Mouse (Mus musculus) midbrain, embryonic 11.5 days (tissue): ENCODE results near the gene Miga2. TPM values are rescaled to one million over a fixed set of nuclear protein-coding genes. Genes with fewer than 3 reads are reported as not detected.
A peak's percentile ranks its signal among the peaks of the same experiment; 100 is the strongest.

Source experiments
- ATAC-seq: fragments of 200-750 bp; cut with Nextera tagmentation; 2 replicates; pipeline ENCODE4 v1.8.0; 2017; ENCODE audit warnings: moderate TSS enrichment, moderate library complexity; ENCODE audit not compliant: low FRiP score
- DNase-seq: peaks from one replicate; pipeline ENCODE4 v3.0.0; 2015; ENCODE audit warnings: low spot score; ENCODE audit errors: missing footprints
- H3K27ac ChIP-seq: fragments of 300-500 bp; sonication (generic); 2 replicates; pipeline ENCODE4 v1.5.1; 2014; ENCODE audit warnings: low read depth, low read length
- H3K27me3 ChIP-seq: fragments of 300-500 bp; sonication (generic); 2 replicates; pipeline ENCODE4 v1.6.1; 2014; ENCODE audit warnings: mild to moderate bottlenecking, low read length, moderate library complexity, mixed read lengths; ENCODE audit not compliant: control insufficient read depth, insufficient read depth
- H3K36me3 ChIP-seq: fragments of 300-500 bp; sonication (generic); 2 replicates; pipeline ENCODE4 v1.6.1; 2014; ENCODE audit warnings: mild to moderate bottlenecking, low read length, moderate library complexity, mixed read lengths; ENCODE audit not compliant: control insufficient read depth, insufficient read depth
- H3K4me1 ChIP-seq: fragments of 300-500 bp; sonication (generic); 2 replicates; pipeline ENCODE4 v1.6.1; 2014; ENCODE audit warnings: low read length; ENCODE audit not compliant: control insufficient read depth, insufficient read depth
- H3K4me2 ChIP-seq: fragments of 300-500 bp; sonication (generic); 2 replicates; pipeline ENCODE4 v1.6.1; 2014; ENCODE audit warnings: mild to moderate bottlenecking, moderate library complexity
- H3K4me3 ChIP-seq: fragments of 300-500 bp; sonication (generic); 2 replicates; pipeline ENCODE4 v1.5.1; 2014; ENCODE audit warnings: low read depth, low read length
- H3K9ac ChIP-seq: fragments of 300-500 bp; sonication (generic); 2 replicates; pipeline ENCODE4 v1.6.1; 2014; ENCODE audit warnings: low read length
- H3K9me3 ChIP-seq: fragments of 300-500 bp; sonication (generic); 2 replicates; pipeline ENCODE4 v1.6.1; 2016; ENCODE audit warnings: low read length; ENCODE audit not compliant: control insufficient read depth
- WGBS: fragments of 180-500 bp; shearing (Covaris S2); extraction: QIAGEN DNeasy Blood & Tissue Kit; methylation state at CpG from one replicate; pipeline ENCODE4 v1.1.7; 2014; 5-methylcytosine and 5-hydroxymethylcytosine counted together
- polyA plus RNA-seq: library from polyadenylated mRNA; unstranded; fragments of >200 nt; fragmentation: Nextera tagmentation; extraction: Ambion mirVana; gene quantifications from 2 replicates; pipeline ENCODE4 v1.2.1, GENCODE M21; 2014

Miga2 gene
- polyA plus RNA-seq, 1 experiment from 2014 or later = 16.6 TPM

- Histone ChIP-seq H3K4me2 (no peak overlapping the region), H3K36me3 (peaks cover 2% of the 10 kb centered on the region), H3K4me3 (no peak overlapping the region), H3K27ac (no peak overlapping the region), H3K27me3 (no peaks in the 10 kb centered on the region), H3K9me3 (no peaks in the 10 kb centered on the region), H3K9ac (no peak overlapping the region), H3K4me1 (0 out of 2 replicates have a peak, but pooled peaks cover 3% of the 10 kb centered on the region)
- WGBS = 87% methylated on average over 9 of the region's 9 CpGs
- no peak for DNase-seq
- ATAC-seq = no peak
These were observed 22.9 kb downstream of the Miga2 start for GRCm38 (mm10) chr2:30386913-30387312.

- no peak for DNase-seq
- Histone ChIP-seq H3K4me3 (no peak overlapping the region), H3K36me3 (peaks cover 2% of the 10 kb centered on the region; the same call in 1 of the 2 replicates), H3K4me1 (peaks cover 12% of the 10 kb centered on the region), H3K9me3 (no peaks in the 10 kb centered on the region), H3K27ac (no peak overlapping the region), H3K27me3 (no peaks in the 10 kb centered on the region), H3K4me2 (no peak overlapping the region), H3K9ac (no peak overlapping the region)
- ATAC-seq = no peak
- WGBS = 87% methylated on average over 2 of the region's 2 CpGs
These were observed 25.0 kb downstream of the Miga2 start for GRCm38 (mm10) chr2:30389000-30389399.

GRCm38 (mm10) chr2:30392114-30392576 is 28.1 kb downstream of the Miga2 start, which contains the start of gene Dolpp1:
TSS of gene Dolpp1 (plus strand) at chr2:30392254.
- 0 out of 2 replicates have a peak, but pooled peaks cover under 1% of the 10 kb centered on the region for H3K36me3 ChIP-seq
- WGBS = under 1% methylated on average over 40 of the region's 40 CpGs
- ATAC-seq = peak; percentile 98
- H3K9me3 ChIP-seq = no peaks in the 10 kb centered on the region
- H3K27me3 ChIP-seq = no peaks in the 10 kb centered on the region
- H3K4me1 ChIP-seq = peaks cover 12% of the 10 kb centered on the region
- H3K4me2 ChIP-seq = peak within 1 kb of the TSS; percentile 97
- H3K27ac ChIP-seq = peak within 1 kb of the TSS; percentile 74
- H3K4me3 ChIP-seq = peak within 1 kb of the TSS; percentile 91
- DNase-seq = peak; percentile 98
- H3K9ac ChIP-seq = peak within 1 kb of the TSS; percentile 84

GRCm38 (mm10) chr2:30392577-30393369 is 28.7 kb downstream of the Miga2 start:
- Histone ChIP-seq H3K36me3 (peaks cover 4% of the 10 kb centered on the region; the same call in 1 of the 2 replicates), H3K27me3 (no peaks in the 10 kb centered on the region), H3K9me3 (no peaks in the 10 kb centered on the region), H3K4me2 (peak overlapping the region; percentile 97), H3K4me1 (peaks cover 12% of the 10 kb centered on the region), H3K27ac (peak overlapping the region; percentile 74), H3K9ac (peak overlapping the region; percentile 84), H3K4me3 (peak overlapping the region; percentile 91)
- ATAC-seq (peak; percentile 85), DNase-seq (peak; percentile 100)
- under 1% methylated on average over 48 of the region's 54 CpGs for WGBS

- H3K36me3 ChIP-seq = peaks cover 4% of the 10 kb centered on the region; the same call in 1 of the 2 replicates
- ATAC-seq (no peak), DNase-seq (no peak)
- no peaks in the 10 kb centered on the region for H3K27me3 ChIP-seq
- WGBS = 81% methylated on average over 1 of the region's 1 CpGs
- peak overlapping the region; percentile 74; the same call in 1 of the 2 replicates for H3K27ac ChIP-seq
- no peaks in the 10 kb centered on the region for H3K9me3 ChIP-seq
- peak overlapping the region; percentile 84 for H3K9ac ChIP-seq
- H3K4me1 ChIP-seq = peaks cover 18% of the 10 kb centered on the region
- peak overlapping the region; percentile 97 for H3K4me2 ChIP-seq
- H3K4me3 ChIP-seq = peak overlapping the region; percentile 91
These were observed 29.3 kb downstream of the Miga2 start for GRCm38 (mm10) chr2:30393370-30393656.

GRCm38 (mm10) chr2:30395757-30396156 is 31.7 kb downstream of the Miga2 start:
- Histone ChIP-seq H3K9me3 (no peaks in the 10 kb centered on the region), H3K9ac (no peak overlapping the region), H3K27me3 (no peaks in the 10 kb centered on the region), H3K36me3 (peaks cover 4% of the 10 kb centered on the region; the same call in 1 of the 2 replicates), H3K4me3 (no peak overlapping the region), H3K4me1 (peaks cover 42% of the 10 kb centered on the region), H3K4me2 (no peak overlapping the region), H3K27ac (no peak overlapping the region)
- DNase-seq (no peak), ATAC-seq (no peak)
- 93% methylated on average over 7 of the region's 7 CpGs for WGBS

GRCm38 (mm10) chr2:30396246-30396645 is 32.2 kb downstream of the Miga2 start:
- Histone ChIP-seq H3K4me3 (no peak overlapping the region), H3K4me1 (peaks cover 43% of the 10 kb centered on the region), H3K4me2 (no peak overlapping the region), H3K9ac (no peak overlapping the region), H3K27ac (no peak overlapping the region), H3K9me3 (no peaks in the 10 kb centered on the region), H3K36me3 (peaks cover 4% of the 10 kb centered on the region; the same call in 1 of the 2 replicates), H3K27me3 (no peaks in the 10 kb centered on the region)
- no peak for DNase-seq
- WGBS = 86% methylated on average over 7 of the region's 7 CpGs
- no peak for ATAC-seq

- Histone ChIP-seq H3K27me3 (no peaks in the 10 kb centered on the region; the same call in 1 of the 2 replicates), H3K9ac (peak overlapping the region; percentile 37), H3K4me2 (no peak overlapping the region), H3K4me3 (no peak overlapping the region), H3K4me1 (peaks cover 40% of the 10 kb centered on the region), H3K9me3 (no peaks in the 10 kb centered on the region), H3K36me3 (peaks cover 4% of the 10 kb centered on the region; the same call in 1 of the 2 replicates), H3K27ac (peak overlapping the region; percentile 95; the same call in 1 of the 2 replicates)
- ATAC-seq (no peak), DNase-seq (no peak)
- WGBS = 47% methylated on average over 10 of the region's 10 CpGs
These were observed 34.0 kb downstream of the Miga2 start for GRCm38 (mm10) chr2:30397986-30398512.
